Mouse (Mus musculus) erythroblast, embryonic 14.5 days (primary cell): Measurements from ENCODE around the gene Abhd4.

Experiments
- GATA1 ChIP-seq: IDR thresholded peaks from 2 replicates; pipeline ENCODE4 v1.6.1; 2012; ENCODE audit warnings: low read length, inconsistent platforms, mixed read lengths
- TAL1 ChIP-seq: IDR thresholded peaks from 3 replicates; pipeline ENCODE4 v1.6.1; 2012; ENCODE audit warnings: low read length, inconsistent platforms, mixed read lengths

DNA sequence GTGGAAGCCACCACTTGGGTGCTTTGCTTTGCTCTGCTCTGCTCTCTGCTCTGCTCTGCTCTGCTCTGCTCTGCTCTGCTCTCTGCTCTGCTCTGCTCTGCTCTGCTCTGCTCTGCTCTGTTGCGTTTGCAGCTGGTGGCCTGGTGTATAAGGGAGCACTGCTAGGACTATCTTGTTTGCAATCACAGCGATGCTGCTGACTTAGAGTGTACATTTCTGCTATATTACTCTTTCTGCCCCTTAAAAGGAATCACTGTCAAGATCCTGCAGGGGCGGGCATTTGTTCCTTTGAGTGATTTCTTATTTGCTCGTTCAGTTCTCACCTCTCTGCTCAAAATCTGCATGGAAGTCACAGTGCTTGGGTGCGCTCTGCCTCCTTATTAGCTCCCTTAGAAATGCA is 44.1 kb upstream of the Abhd4 start:
- TF ChIP-seq GATA1 (no peak), TAL1 (no peak)
